8 mouse cellular contexts compared by ENCODE assay signal in the genomic region with DNA sequence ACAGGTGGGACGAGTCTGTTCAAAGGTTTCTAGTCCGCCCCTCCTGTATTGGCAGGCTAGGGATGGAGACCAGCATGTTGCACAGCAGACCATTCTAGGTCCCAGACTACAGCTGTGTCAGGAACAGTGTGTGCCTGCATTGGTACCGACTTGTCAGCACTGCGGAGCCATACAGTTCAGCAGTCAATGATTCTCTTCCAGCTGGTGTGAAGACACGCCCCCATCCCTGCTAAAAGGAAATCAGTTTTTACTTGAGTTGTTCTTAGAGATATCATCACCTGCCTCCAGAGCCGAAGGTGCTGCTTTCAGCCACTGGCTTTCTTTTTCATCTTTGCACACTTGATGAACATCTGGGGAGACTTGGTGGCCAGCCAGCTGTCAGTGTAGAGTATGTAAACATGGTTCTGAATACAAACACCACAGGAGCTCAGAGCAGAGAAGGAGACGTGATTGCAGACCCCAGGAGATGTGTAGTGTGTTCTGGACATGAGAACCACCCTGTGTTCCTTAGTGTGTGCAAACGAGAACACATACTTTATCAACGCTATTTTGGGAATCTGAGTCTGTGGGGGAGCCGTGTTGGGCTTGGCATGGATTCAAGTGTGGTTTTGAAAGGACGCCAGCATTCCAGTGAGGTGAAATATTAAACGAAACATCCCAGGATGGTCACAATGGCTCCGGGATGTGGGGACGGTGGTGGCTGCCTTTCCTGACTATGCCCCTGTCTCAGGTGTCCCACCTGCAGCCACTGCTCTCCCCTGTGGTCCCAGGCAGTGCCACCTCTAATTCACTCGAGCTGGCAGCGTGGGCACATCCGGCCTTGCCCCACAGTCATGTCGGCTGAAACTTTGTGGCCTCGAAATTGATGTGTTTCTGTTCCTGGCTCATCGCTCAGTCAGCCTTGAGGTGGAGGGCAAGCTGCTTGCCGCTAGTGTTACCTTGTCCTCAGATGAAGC. TPM values are rescaled to one million over a fixed set of nuclear protein-coding genes. Genes with fewer than 3 reads are reported as not detected.
A peak's percentile ranks its signal among the peaks of the same experiment; 100 is the strongest.
DNase-seq lines count a peak whose midpoint lies in the region; ATAC-seq lines count a peak whose summit lies in the region.
"Had no signal": no experiment of that assay in that cellular context is flagged by ENCODE, and none has a peak within 500 bp of the region (broad histone marks: within the 10 kb centered on the region; RNA-seq: fewer than 3 reads in every experiment).

No protein-coding gene starts in this region.

- H3K4me2 ChIP-seq in intestine, embryonic 16.5 days (ENCODE audit: low read depth, low read length), result no peak overlapping the region
- H3K4me2 ChIP-seq: midbrain, embryonic 11.5 days had no signal

- H3K36me3 ChIP-seq in intestine, embryonic 16.5 days (ENCODE audit: control insufficient read depth, insufficient read depth, low read length), result peaks cover 6% of the 10 kb centered on the region

- H3K9me3 ChIP-seq in intestine, embryonic 16.5 days (ENCODE audit: control insufficient read depth, low read length), result no peaks in the 10 kb centered on the region

- H3K27ac ChIP-seq in intestine, embryonic 16.5 days (ENCODE audit: low read length), result peak overlapping the region; percentile 9

- 56% methylated on average over 21 of the region's 21 CpGs for WGBS in intestine, embryonic 16.5 days

- no peaks in the 10 kb centered on the region for H3K27me3 ChIP-seq in intestine, embryonic 16.5 days (replicated peaks; ENCODE audit: control insufficient read depth, insufficient read depth, low read length)

- peak; percentile 92 for DNase-seq in NIH3T3 (ENCODE audit: low read depth)
- peak; percentile 82 for DNase-seq in adrenal gland, postnatal 25 days
- DNase-seq in lung, postnatal 10 days, result peak; percentile 82
- DNase-seq in layer of hippocampus, postnatal 10 days (ENCODE audit: low spot score in 2 of 2), result no peak
- no peak for DNase-seq in gastrocnemius, postnatal 10 days

- H3K4me1 ChIP-seq in intestine, embryonic 16.5 days (ENCODE audit: control insufficient read depth, insufficient read depth, low read length), result peaks cover 9% of the 10 kb centered on the region

- no peak overlapping the region for H3K4me3 ChIP-seq in intestine, embryonic 16.5 days (ENCODE audit: low read length)

- H3K9ac ChIP-seq in intestine, embryonic 16.5 days (ENCODE audit: low read depth, low read length), result no peak overlapping the region

- ATAC-seq in intestine, embryonic 16.5 days, result peak; percentile 81
- no peak for ATAC-seq in CD4-positive, CD25-positive, alpha-beta regulatory T cell, adult 4 months

RNA-seq across cellular contexts. Expression of gene Smarcal1, which starts 16.4 kb away (rescaled TPM):
- 52.1 and 53.4 TPM in 2 replicates for total RNA-seq in adrenal gland, postnatal 25 days (2021)
- 16.2 and 16.4 TPM in 2 replicates for polyA plus RNA-seq in intestine, embryonic 16.5 days (2015; fragmentation: Nextera tagmentation; extraction: Ambion mirVana)
- total RNA-seq in layer of hippocampus, postnatal 10 days (2021), result 10 to 100 TPM; 42.3 to 45.3 TPM
- 10 to 100 TPM; 16.3 to 24.6 TPM for total RNA-seq in gastrocnemius, postnatal 10 days (2021)
- polyA plus RNA-seq in CD4-positive, CD25-positive, alpha-beta regulatory T cell, adult 4 months (2017; shearing (Covaris generic)), result 10 to 100 TPM; 13.9 to 21.5 TPM

Comparison
In these comparisons a context has a peak if more than half of its experiments do, and no peak if none do; other contexts are left out.
1. DNase-seq: peak in NIH3T3 (single experiment), adrenal gland, postnatal 25 days (single experiment) and lung, postnatal 10 days (single experiment); none in layer of hippocampus, postnatal 10 days (0 of 2) and gastrocnemius, postnatal 10 days (single experiment).